In the genomic region with DNA sequence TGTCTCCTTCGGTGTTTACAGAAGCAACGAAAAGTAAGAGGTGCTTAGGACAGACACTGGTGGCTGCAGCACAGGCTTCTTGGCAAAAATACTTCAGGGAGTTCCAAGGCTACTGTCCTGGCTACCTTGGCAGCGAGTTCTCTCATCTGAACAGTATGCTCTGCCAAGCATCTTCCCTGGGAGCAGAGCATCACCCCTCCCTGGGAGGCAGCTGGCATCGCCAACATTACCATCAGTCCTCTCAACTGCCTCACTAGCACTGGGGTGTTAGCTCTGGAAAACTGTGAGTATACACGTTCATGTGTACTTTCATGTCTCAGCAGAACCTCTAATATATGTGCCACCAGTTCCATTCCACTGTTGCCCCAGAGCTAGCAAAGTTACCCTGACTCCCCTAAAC, we compare ENCODE assay signal across 12 mouse cellular contexts. TPM values are rescaled to one million over a fixed set of nuclear protein-coding genes. Genes with fewer than 3 reads are reported as not detected.
"Had no signal": no experiment of that assay in that cellular context is flagged by ENCODE, and none has a peak within 500 bp of the region (broad histone marks: within the 10 kb centered on the region; RNA-seq: fewer than 3 reads in every experiment).

No protein-coding gene starts in this region.

- ATAC-seq: lung, postnatal 0 days; midbrain, embryonic 13.5 days; midbrain, embryonic 15.5 days had no signal

- DNase-seq: lung, adult 2 months; lung, postnatal 14 days; lung, postnatal 36 days; right cerebral cortex, postnatal 14 days; thymus, adult 2 months; thymus, postnatal 25 days; thymus, postnatal 4 days had no signal

RNA-seq across cellular contexts. Expression of a gene that starts 30.7 kb away (rescaled TPM):
- total RNA-seq: monocyte, adult 5-6 weeks; neutrophil, adult 5-6 weeks had no signal
